Mouse (Mus musculus) c-Kit-positive CD71-positive TER-119-positive erythroid progenitor cells, embryonic 14.5 days (primary cell): ENCODE data around the gene Rln1.

Experiments used
- DNase-seq: peaks from one replicate; pipeline ENCODE4 v3.0.0-alpha.2; 2013; ENCODE audit warnings: low spot score

The Rln1 gene

DNA sequence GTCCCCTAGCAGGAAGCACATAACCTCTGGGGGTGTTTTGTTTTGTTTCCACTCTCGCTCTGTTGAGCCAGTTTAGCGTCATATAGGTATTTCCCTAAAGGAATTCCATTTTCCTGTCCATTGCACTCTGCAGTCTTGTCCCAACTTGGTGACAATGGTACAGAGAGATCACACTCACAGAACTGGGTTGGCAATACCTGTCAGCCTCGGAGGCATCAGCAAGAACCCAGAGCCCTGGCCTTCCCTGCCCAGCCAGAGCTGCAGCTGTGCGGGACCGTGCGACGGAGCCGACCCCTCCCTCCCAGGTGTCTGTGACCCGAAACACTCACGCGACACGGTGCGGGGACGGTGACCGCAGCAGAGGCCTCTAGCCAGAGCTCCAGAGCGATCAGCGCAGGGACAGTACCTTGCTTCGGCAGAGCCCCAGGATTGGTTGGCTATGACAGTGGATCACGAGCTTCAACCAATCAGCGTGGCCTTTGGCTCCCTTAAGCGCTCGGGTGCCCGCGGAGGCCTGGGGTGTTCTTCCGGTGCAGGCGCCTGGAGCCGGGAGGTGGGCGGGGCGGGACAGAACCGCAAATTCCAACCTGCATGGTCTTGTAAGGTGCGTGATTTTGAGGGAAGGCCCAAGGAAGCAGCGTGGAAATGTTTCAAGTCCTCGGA is 27.1 kb upstream of the Rln1 start:
- DNase-seq = peak; percentile 92

DNA sequence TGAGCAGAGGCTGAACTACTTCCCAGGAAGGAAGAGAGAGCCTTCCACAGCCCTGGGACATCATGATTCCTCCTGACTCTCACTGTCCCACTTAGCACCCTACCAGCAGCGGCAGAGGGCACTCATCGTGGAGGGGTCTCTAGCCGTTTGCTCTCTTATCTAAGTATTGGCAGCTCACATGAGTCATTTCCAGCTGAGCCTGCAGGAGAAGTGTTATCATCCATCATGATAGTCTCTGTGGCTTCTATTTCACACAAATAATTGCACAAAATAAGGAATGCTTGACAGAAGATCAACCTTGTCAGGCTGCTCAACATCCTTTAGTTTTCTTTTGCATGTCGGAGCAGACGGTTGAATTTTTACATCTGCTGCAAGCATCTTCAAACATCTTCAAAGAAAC is 25.8 kb upstream of the Rln1 start:
- no peak for DNase-seq

DNA sequence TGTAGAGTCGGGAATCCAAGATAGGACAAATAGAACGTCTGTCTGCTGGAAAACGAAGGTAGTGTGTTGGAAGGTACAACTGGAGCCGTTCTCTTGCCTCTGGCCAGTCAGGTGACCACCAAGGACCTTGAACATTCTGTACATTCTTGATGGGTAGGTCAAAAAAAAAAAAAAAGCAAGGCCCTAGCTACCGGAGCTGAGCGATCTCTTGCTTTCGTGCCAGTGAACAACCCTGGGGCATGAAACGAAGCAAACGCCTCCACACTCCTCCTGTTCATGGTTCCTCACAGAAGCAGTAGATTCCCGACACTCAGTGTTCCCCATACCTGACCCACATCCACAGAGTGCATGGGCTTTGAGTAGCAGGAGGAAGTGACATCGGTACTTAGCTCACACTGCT is 21.8 kb upstream of the Rln1 start:
- no peak for DNase-seq

DNA sequence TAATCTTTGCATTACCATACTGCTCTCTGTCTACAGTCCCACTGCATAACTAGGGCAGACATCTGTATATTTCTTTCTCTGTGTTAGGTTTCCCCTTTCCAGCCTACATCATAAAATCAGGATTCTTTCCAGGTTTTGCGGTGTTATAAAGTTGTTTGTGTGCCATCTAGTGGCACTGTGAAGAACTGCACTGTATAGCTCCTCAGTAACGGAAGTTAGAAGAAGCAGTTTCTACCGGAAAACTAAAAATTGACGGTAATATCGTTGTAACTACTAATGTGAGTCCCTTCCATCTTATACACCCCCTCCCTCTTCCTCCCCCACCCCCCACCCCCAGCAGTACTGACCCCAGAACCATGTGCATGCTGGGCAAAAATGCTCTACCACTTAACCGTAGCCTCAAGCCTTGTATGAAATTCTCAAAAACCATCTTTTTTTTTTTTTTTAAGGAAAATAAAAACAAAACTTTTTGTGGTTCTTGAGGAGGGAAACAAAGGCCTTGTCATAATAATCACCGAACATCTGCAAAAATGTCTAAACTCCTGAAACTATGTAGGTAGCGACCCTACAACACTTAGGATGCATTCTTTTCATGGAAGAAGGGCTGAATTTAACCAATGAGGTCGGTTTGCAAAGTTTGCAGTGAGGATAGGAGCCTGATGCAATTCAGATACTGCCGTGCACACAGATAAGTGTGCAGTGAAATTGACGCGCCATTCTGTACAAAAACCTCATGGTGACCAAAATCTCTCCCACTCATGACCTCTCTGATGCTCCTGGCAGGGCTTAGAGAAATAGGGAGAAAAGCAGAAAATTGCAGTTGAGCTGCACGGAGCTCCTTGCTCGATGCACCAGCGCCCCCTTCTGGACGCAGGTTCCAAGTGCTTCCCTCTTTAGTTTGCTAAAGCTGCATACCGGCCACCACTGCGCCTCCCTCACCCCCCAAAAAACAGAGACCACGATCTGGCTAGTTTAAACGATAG is 20.7 kb upstream of the Rln1 start:
- DNase-seq = peak; percentile 86

DNA sequence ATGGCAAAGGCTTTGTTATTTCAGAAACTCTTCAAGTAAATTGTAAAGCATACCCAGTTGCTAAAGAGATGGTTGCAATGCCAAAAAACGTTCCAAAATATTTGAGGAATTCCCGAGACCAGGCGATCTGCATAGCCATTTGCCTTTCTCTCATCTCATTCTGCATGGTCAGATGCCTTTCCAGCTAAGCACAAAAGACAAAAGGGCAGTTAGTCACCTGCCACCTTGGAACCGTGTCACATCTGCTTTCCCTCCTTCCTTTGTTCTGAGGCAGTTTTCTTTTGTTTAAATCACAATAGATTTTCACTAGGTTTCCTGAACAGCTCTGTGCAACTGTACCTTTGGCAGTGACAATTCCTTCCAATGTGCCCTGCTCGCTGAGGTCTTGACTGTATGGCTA is 16.5 kb upstream of the Rln1 start:
- no peak for DNase-seq

DNA sequence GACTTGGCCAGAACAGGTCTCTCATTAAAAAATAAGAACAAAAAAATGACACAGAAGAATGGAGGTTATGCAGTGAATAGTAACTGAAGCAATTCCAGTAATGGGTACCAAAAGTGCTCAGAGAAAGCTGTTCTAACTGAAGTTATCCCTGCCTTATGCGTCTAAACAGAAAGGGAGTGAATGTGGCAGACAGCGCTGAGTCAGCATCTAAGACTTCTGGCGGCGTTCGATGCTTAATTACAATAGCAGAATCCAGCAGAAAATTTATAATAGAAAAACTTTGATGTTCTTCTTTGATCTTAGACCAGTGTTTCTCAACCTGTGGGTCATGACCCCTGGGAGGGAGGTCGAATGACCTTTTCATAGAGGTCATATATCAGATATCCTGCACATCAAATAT is 11.2 kb upstream of the Rln1 start:
- no peak for DNase-seq

DNA sequence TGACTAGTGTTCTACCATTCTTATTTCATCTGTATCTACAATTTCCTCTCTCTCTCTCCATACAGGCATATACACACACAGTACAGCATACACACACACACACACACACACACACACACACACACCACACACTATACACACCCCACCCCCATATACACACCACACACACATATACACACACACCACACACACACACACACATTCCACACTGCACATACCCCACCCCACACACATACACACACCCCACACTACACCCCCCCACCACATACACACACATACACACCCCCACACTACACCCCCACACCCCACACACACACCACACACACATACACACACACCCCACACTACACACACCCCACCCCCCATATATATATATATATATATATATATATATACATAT is 10.4 kb upstream of the Rln1 start:
- DNase-seq = no peak

DNA sequence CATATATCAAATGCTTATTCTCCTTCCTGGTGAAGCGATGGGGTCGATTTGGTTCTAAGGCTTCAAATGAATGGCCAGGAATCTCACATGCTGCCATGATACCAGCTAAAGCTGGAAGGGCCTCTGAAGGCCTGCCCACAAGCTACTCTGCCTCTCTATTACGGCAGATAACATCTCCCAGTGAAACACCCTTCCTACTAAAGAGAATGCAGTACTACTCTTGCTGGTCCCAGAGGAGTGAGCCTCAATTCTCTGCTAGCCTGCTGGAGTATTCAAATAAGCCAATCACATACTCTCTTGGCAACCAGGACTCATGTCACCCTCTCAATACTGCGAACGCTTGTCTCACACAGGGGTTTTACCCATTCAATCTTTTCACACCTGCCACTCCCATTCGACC is 7.8 kb upstream of the Rln1 start:
- DNase-seq = no peak

DNA sequence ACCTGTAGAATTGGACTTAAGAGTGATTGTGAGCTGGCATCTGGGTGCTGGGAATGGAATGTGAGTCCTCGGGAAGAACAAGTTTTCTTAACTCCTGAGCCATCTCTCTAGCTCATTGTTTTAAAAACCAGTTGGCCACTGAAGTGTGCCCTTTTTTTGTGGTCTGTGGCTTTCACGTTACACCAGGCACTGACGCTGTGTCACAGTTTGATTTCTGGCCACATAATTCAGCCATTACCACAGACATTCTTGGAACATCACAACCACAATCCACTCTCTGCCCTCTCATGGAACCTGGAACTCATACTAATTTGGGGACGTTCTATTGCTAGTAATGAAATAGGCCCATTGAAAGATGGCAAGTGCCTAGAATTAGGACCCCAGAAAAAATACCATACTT is 6.6 kb upstream of the Rln1 start:
- DNase-seq = no peak

DNA sequence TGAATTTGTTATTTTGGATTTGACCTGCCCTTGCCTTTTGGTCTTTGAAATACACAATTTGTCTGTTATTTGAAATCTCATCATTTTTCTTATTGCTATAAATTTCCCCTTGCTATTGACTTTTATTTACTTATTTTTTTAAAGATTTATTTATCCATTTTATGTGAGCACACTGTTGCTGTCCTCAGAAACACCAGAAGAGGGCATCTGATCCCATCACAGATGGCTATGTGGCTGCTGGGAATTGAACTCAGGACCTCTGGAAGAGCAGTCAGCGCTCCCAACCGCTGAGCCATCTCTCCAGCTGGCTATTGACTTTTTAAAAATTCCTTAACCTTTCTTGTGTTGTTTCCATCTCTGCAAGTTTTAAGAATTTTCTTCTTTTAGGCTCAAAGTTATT is 2.2 kb upstream of the Rln1 start:
- DNase-seq = no peak

DNA sequence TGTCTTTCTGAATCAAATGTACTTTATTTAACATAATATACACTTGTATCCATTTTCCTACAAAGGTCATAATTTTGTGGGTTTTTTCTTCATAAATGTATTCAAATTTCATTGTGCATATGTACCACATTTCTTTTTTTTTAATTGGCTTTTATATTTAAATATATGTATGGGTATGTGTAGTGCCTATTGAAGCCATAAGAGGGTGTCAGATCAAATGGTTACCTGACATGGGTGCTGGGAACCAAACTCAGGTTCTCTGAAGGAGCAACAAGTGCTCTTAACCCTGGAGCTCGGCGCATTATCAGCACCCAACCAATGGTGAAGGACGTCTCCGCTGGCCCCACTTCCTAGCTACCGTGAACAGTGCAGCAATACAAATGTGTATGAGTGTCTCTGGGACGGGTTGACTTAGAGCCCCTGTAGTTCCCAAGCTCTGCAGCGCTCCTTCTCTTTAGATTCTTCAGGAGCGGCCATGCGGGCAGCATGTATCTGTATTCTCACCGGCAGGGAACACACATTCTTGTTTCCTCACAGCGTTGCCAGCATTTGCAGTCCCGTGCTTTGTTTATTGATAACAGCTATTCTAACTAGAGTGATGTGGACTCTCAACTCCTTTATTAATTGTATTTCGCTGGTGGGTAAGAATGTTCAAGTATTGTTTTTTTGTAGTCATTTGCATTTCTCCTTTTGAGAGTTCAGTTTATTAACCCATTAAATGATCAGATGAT is 7.5 kb downstream of the Rln1 start:
- no peak for DNase-seq

DNA sequence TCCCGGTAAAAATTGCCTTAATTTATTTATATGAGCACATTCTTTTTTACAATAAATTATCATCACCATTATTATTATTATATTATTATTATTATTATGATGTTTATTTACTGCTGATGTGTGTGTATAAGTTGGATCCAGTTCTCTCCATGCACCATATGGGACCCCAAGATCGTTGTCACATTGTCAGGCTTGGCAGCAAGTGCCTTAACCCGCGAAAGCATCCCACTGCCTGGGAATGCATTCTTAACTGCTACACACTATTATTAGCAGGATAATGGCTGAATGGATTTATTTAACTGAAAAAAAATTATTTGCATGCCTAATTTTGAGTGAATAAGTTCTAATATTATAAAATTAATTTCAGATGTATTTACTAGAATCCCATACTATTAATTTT is 8.1 kb downstream of the Rln1 start:
- DNase-seq = no peak

DNA sequence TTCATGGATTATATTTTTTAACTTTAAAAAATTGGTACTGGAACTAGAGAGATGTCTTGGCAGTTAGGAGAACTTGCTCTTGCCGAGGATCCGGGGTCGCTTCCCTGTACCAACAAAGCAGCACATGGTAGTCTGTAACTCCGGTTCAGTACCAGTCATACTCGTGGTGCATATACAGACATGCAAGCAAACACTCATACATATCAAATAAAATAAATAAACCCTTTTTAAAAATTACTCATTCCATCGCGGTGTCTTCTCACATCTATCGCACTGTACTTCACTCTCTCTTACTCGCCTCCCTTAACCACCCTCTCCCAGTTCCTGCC is 8.7 kb downstream of the Rln1 start:
- DNase-seq = no peak

DNA sequence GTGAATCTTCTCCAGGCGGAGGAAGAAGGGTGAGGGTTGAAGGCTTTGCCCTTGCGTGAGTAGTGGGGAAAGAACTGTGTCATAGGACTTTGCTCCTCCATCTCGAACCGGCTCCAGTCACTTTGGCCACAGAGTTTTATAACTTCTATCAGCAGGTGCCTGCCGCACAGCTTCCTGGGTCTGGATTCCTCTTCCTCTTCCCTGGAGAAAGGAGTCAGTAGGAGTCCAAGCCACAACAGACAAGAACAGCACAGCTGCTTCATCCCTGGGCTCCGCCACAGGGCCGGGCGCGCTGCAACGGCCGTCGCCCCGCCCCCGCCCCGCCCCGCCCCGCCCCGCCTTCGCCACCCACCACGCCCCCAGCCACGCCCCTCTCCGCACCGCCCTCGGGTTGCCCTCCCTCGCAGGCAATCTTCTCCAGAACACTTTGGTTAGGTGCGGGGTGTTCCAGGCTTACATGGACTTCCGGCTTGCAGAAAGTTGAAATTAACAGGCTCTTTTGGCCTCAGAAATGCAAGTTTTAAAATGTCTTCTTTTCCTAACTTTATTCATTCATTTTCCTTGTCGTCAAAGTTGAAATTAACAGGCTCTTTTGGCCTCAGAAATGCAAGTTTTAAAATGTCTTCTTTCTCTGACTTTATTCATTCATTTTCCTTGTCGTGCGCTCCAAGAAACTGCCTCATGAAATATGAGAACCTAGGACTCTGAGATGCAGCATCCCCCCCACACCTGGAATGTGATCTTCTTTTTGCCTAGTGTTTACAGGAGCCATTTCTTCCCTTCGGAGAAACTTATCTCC is 9.2 kb downstream of the Rln1 start, which contains the start of gene Insl6:
TSS of gene Insl6 (minus strand) at position 304 of the 799 bp plus-strand sequence.
- DNase-seq = peak; percentile 67

DNA sequence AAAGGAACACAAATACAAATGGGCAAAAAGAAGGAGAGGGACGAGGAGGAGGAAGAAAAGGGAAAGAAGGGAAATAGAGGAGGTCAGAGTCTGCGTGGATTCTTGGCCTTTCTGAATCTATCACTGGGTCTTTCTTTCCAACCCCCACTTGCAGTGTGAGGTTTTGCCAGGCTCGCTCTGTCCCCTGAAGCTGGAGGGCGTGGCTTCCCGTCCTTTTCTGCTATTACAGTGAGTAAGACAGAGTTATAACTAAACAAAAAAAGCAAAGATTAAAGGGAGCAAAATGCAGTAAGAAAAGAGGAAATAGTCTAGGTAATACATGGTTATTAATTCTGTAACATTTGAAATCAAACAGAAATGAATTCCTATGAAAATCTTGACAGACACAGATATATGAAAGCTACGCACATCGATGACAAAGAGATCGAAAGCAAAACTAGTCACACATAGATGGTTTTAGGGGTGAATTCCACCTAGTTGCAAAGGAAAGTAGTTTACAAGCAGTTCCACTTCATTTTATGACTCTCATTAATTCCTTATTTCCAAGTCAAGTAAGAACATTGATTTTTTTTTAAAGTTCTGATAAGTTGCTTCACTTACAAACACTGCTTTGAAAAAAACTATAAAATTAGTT is 10.9 kb downstream of the Rln1 start:
- DNase-seq = no peak

DNA sequence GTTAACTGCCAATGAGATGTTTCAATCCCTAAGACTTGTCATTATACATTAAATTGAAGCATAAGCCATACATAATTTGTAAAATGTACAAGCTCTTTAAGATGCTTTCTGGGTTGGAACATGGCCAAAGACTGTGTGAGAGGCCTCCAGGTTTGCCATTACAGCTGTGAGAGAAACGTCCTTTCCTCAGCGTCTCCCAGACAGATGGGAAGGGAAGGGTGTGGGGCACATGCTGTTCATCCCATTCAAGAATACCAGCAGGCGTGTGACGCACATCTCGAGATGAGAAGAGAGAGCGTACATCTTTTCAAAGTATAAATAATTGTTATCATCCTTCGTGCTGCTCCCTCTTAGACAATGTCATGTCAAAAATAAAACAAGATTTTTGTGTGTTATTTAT is 21.8 kb downstream of the Rln1 start:
- DNase-seq = no peak

DNA sequence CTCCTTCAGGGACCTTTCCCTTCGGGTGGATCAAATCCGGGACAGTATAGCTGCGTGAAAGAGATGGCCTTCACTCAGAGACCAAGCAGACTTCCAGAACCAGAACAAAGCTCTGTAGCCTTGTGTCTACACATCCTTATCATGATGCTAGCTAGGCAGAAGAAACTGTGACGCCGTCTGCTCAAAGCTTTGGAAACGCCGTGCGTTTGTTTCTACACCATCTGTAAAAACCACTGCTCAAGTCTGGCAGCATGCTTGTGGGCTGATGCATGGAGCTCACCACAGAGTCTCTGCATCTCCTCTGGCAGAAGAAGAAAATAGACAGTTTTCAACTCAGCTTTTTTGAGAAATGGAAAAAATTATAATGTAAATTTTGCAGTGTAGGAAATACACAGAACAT is 22.7 kb downstream of the Rln1 start:
- no peak for DNase-seq

DNA sequence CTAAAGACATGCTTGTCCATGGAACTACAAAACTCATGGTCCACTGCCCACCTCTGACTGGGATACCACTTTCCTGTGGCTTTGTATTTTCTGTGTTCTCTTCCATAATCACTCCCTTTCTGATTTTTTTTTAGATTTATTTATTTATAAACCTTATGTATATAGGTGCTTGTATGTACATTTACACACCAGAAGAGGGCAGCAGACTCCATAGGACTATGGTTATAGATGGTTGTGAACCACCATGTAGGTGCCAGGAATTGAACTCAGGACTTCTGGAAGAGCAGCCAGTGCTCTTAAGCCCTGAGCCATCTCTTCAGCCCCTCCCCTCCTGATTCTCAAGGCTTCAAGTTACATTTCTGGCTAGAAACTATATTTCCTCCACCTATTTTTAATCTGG is 25.6 kb downstream of the Rln1 start:
- no peak for DNase-seq

DNA sequence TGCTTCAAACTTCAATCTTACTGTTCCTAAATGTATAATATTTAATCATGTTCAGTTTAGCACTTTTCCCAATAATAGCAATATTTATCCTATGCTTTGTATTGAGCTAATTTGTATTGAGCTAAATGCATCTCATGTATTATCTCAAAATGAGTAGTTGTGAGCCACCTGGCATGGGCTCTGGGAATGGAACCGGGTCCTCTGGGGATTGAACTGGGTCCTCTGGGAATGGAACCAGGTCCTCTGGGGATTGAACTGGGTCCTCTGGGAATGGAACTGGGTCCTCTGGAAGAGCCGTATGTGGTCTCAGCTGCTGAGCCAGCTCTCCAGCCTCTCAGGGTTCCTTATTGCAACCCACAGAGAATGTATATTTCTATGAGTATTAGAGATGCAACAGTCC is 32.4 kb downstream of the Rln1 start:
- DNase-seq = no peak

DNA sequence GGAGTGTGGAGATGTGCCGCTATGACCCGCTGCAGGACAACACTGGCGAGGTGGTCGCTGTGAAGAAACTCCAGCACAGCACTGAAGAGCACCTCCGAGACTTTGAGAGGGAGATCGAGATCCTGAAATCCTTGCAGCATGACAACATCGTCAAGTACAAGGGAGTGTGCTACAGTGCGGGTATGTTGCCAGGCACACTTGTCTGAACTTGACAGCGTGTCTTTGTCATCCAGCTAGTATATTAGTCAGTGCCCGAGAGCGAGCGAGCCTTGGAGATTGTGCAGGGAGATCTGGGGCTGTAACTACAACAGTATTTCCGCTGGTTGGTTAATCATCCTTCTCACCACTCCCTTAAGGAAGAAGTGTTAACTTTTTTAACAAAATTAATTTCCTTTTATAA is 33.6 kb downstream of the Rln1 start:
- DNase-seq = no peak

DNA sequence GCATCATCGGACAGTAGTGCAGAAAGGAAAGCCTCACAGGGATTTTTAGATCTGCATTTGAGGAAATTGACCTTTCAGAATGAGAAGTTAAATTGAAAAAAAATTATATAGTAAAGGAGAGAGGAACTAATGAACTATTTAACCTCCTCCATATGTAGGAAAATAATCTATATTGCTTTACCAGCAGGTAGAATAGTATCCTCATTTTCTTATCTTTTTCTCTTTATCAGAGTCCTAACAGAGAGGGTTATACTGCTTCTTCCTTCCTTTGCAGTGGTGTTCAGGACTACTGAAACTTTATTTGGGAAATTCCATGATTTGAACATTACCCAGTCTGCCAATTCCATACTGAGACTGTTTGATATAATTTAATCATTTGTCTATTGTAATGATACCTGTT is 37.1 kb downstream of the Rln1 start:
- DNase-seq = no peak

DNA sequence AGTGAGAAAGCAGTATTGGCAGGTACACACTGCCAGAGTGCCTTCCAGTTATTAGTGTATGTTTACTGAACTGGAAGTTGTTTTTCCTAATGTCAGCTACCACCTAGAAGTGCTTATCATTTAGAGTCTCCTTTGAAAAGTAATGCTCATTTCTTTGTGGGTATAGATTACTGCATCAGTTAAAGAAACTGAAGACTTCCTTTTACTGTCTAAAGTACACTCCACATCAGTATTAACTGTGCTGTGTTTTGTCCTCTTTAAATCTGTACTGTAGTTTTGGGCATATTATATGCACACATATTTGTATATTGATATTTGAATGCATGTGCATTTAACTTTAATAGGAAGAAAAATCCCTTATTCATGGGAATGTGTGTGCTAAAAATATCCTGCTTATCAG is 38.3 kb downstream of the Rln1 start:
- DNase-seq = no peak
